Mouse (Mus musculus): Measurements from ENCODE around the gene Slc7a15.

DNA sequence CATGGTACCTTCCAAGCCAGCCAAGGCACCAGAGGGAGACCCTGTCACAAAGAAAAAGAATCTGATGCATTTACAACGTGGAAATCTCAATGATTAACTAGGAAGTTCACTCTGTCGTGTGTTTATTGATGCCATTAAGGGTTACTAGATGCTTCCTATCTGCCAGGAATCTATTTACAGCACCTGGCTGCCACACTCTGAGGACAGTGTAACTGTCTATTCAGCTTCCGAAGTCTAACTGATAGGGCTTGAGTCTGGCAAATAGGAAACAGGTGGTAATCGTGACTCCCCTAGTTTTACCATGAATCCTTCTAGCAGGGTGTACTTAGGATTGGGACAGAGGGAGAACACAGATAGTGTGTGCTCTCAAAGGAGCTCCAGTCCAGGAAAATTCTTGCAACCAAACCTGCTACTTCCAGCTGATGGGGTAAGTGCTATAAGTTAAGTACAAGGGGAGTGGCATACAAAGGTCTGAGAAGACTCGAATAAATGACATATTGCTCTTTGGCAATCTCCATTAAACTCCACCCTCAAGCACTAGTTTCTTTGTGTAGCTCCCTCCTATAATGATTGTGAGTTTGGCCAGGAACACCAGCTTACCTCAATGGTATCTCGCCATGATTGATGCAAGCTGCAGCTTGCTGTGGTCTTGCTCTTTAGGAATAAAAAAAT lies 88.4 kb downstream of the Slc7a15 start:
- no peak for TF ChIP-seq POLR2A (IDR thresholded peaks at IDR 0.05; ENCODE audit: low read depth, low read length)
- no peak for TF ChIP-seq CTCF (IDR thresholded peaks at IDR 0.05; ENCODE audit: extremely low read depth, insufficient read depth, insufficient read length, insufficient replicate concordance)

Measured in spleen, adult 2 months (tissue).